Mouse (Mus musculus) intestine, embryonic 14.5 days (tissue): ENCODE results near the gene Zc3h8. TPM values are rescaled to one million over a fixed set of nuclear protein-coding genes. Genes with fewer than 3 reads are reported as not detected.
A peak's percentile ranks its signal among the peaks of the same experiment; 100 is the strongest.

ENCODE experiments used
- ATAC-seq: fragments of 200-750 bp; cut with Nextera tagmentation; replicated peaks from 2 replicates; pipeline ENCODE4 v1.8.0; 2017; ENCODE audit warnings: low read depth, moderate number of reproducible peaks, moderate TSS enrichment, moderate library complexity; ENCODE audit not compliant: low FRiP score, low TSS enrichment
- DNase-seq: peaks from one replicate; pipeline ENCODE4 v3.0.0-alpha.2; 2018; ENCODE audit warnings: low spot score
- H3K27ac ChIP-seq: fragments of 300-500 bp; sonication (generic); 2 replicates; pipeline ENCODE4 v1.5.1; 2014; ENCODE audit warnings: low read depth, mild to moderate bottlenecking, control low read depth
- H3K27me3 ChIP-seq: fragments of 300-500 bp; sonication (generic); replicated peaks from 2 replicates; pipeline ENCODE4 v1.6.1; 2014; ENCODE audit warnings: low read length, control low read depth; ENCODE audit not compliant: control insufficient read depth, insufficient read depth
- H3K36me3 ChIP-seq: fragments of 300-500 bp; sonication (generic); 2 replicates; pipeline ENCODE4 v1.6.1; 2014; ENCODE audit warnings: low read length, control low read depth; ENCODE audit not compliant: control insufficient read depth, insufficient read depth
- H3K4me1 ChIP-seq: fragments of 300-500 bp; sonication (generic); replicated peaks from 2 replicates; pipeline ENCODE4 v1.6.1; 2014; ENCODE audit warnings: low read length, control low read depth, mixed read lengths; ENCODE audit not compliant: control insufficient read depth, insufficient read depth
- H3K4me2 ChIP-seq: fragments of 300-500 bp; sonication (generic); 2 replicates; pipeline ENCODE4 v1.6.1; 2014; ENCODE audit warnings: low read length
- H3K4me3 ChIP-seq: fragments of 300-500 bp; sonication (generic); 2 replicates; pipeline ENCODE4 v1.5.1; 2014; ENCODE audit warnings: low read depth, low read length, control low read depth, mixed read lengths
- H3K9ac ChIP-seq: fragments of 300-500 bp; sonication (generic); 2 replicates; pipeline ENCODE4 v1.6.1; 2014; ENCODE audit warnings: mild to moderate bottlenecking, low read length
- H3K9me3 ChIP-seq: fragments of 300-500 bp; sonication (generic); 2 replicates; pipeline ENCODE4 v1.6.1; 2016; ENCODE audit warnings: low read length, control low read depth; ENCODE audit not compliant: control insufficient read depth
- WGBS: fragments of 180-500 bp; shearing (Covaris S2); extraction: QIAGEN DNeasy Blood & Tissue Kit; methylation state at CpG from one replicate; pipeline ENCODE4 v1.1.7; 2014; 5-methylcytosine and 5-hydroxymethylcytosine counted together
- polyA plus RNA-seq: library from polyadenylated mRNA; unstranded; fragments of >200 nt; fragmentation: Nextera tagmentation; extraction: Ambion mirVana; gene quantifications from 2 replicates; pipeline ENCODE4 v1.2.1, GENCODE M21; 2014

Zc3h8 gene
- 10.2 and 11.5 TPM in 2 replicates for polyA plus RNA-seq

DNA sequence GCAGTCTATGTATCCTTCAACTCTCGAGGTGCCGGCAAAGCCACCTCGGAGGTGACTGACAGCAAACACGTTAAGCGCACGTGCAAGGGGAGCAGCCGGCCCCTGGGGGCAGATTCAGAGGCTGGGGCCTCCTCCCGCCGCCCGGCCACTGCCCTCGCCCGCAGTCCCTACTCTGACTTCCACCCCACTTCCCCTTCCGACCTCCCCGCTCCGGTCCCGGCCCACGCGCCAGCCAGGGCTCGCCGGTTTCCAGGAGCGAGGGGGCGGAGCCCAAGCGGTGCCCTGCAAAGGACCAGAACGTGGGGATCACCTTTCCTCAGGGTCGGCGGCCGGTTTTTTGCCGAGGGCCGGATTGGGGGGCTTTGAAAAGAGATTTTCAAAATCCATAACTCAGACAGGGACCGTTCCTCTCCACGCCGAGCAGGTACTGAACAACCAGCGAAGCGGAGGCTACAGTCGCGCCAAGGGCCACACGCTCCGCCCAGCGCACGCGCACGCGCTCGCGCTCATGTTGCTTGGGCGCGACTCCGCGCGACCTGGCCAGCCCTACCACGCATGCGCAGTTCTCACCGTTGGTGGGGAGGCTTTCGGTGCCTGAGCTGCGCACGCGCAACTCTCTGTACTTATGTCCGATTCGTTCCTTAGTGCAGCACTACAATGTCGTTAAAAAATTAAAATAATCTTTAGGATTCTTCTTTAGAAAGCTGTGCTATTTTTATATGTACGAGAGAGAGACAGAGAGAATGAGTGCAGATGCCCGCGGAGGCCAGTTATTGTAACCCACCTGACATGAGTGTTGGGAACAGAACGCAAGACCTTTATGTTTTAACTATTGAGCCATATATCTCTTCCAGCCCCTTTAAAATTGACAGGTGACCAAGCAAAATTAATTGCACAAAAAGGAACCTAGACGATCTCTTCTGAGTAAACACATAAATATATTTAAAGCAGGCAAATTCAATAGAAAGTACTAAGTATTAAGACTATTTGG lies at the start of gene Zc3h8:
Gene Zc3h8, minus strand, starts transcription at position 540 of the 991 bp plus-strand sequence.
- H3K4me2 ChIP-seq = peak within 1 kb of the TSS; percentile 75
- ATAC-seq (peak; percentile 95), DNase-seq (peak; percentile 98)
- peak within 1 kb of the TSS; percentile 71 for H3K9ac ChIP-seq
- H3K9me3 ChIP-seq = no peaks in the 10 kb centered on the region
- H3K27ac ChIP-seq = peak within 1 kb of the TSS; percentile 83
- H3K27me3 ChIP-seq = no peaks in the 10 kb centered on the region
- H3K4me1 ChIP-seq = no peaks in the 10 kb centered on the region; the same call in 1 of the 2 replicates
- H3K4me3 ChIP-seq = peak within 1 kb of the TSS; percentile 79
- WGBS = 2% methylated on average over 65 of the region's 65 CpGs
- peaks cover 5% of the 10 kb centered on the region for H3K36me3 ChIP-seq

DNA sequence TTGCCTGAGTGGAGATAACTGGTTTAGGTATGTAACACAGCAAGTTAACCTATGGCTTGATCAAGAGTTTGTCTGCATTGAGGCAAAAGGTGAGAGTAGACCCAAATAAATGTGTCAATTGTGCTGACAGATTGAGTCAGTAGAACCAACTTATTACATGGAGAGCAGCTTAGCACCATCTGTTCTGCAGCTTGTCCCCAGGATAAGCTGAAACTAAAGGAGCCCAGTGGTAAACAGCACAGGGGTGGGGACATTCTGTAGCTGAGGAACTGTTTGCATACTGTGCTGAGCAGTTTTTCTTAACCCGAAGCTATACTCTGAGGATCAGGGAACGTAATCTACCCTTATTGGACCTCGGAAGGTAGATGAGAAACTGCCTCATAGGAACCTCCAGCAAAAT lies 40.9 kb upstream of the Zc3h8 start:
- Histone ChIP-seq H3K4me3 (no peak overlapping the region), H3K9ac (no peak overlapping the region), H3K4me1 (no peaks in the 10 kb centered on the region), H3K27ac (no peak overlapping the region), H3K4me2 (no peak overlapping the region), H3K9me3 (no peaks in the 10 kb centered on the region), H3K36me3 (no peaks in the 10 kb centered on the region), H3K27me3 (no peaks in the 10 kb centered on the region)
- ATAC-seq (no peak), DNase-seq (no peak)
- WGBS = 82% methylated on average over 3 of the region's 3 CpGs

DNA sequence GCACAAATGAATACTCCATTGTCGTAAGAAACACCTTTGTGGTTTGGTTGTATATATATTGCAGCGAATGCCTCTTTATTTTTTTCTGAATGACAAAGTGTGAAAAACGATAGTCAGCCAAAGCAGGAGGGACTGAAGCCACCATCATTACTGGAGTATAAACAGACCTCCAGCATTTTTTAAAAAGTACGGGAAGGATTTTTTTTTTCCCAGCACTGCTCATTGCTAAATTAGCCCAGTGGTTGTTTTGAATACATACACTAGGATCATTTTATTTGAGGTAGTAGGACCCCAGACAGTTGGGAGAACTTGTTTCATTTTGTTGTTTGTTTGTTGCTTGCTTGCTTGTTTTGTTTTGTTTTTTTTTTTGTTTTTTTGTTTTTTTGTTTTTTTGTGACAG lies 31.7 kb upstream of the Zc3h8 start:
- Histone ChIP-seq H3K9me3 (no peaks in the 10 kb centered on the region), H3K4me3 (no peak overlapping the region), H3K27ac (no peak overlapping the region), H3K27me3 (no peaks in the 10 kb centered on the region), H3K9ac (no peak overlapping the region), H3K36me3 (no peaks in the 10 kb centered on the region), H3K4me1 (no peaks in the 10 kb centered on the region), H3K4me2 (no peak overlapping the region)
- no peak for ATAC-seq
- WGBS = 54% methylated on average over 4 of the region's 4 CpGs
- no peak for DNase-seq

DNA sequence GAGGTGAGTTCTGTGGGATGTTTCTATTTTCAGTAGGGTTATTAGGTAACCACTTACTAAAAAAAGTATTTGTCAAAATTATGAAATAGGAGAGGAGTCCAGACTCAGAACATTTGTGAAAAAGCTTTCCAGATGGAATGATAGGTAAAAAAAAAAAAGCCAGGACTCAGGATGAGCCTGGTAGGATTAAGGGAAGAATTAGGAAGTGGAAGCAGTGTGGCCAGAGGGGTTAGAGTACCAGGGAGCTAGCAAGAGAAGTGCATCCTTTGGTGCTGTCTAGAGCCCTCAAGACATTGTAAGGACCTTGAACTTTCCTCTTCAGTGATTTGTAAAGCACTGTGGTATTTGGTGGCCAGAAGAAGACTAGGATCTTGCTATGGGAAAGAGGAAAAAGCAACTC lies 28.4 kb upstream of the Zc3h8 start:
- no peak overlapping the region for H3K9ac ChIP-seq
- ATAC-seq (no peak), DNase-seq (no peak)
- H3K9me3 ChIP-seq = no peaks in the 10 kb centered on the region
- H3K27me3 ChIP-seq = no peaks in the 10 kb centered on the region
- no peaks in the 10 kb centered on the region for H3K4me1 ChIP-seq
- H3K27ac ChIP-seq = no peak overlapping the region
- no peaks in the 10 kb centered on the region for H3K36me3 ChIP-seq
- no peak overlapping the region for H3K4me2 ChIP-seq
- H3K4me3 ChIP-seq = no peak overlapping the region

DNA sequence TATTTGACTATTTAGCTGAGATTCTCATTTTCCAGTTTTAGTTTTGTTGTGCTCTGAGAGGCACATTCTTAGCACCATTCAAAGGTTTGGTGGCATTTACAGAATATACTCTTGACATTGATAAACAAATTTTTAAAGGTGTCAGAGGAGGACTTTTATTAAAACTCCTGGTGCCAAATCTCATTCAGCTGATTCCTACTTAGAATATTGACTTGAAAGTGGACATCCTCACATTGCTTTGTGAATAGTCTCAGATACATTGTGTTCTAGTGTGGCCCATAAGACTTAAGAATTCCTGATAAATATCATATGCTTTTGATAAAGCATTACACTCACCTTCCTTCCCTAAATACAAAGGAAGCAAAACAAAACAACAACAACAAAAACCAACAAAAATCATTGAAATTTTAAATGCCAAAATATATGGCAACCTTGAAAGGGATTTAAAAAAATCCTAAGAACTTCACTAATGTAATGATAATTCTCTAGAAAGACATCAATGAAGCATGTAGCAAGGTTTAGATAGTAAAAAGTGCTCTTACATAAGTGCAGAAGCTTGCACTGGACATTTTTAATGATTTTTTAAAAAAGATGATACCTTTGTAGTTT lies 24.7 kb upstream of the Zc3h8 start:
- Histone ChIP-seq H3K27ac (peak overlapping the region; percentile 100; the same call in 1 of the 2 replicates), H3K4me1 (peaks cover 7% of the 10 kb centered on the region), H3K4me2 (peak overlapping the region; percentile 60), H3K4me3 (peak overlapping the region; percentile 81), H3K9me3 (no peaks in the 10 kb centered on the region), H3K9ac (peak overlapping the region; percentile 99), H3K27me3 (no peaks in the 10 kb centered on the region), H3K36me3 (no peaks in the 10 kb centered on the region)
- no peak for DNase-seq
- ATAC-seq = no peak

DNA sequence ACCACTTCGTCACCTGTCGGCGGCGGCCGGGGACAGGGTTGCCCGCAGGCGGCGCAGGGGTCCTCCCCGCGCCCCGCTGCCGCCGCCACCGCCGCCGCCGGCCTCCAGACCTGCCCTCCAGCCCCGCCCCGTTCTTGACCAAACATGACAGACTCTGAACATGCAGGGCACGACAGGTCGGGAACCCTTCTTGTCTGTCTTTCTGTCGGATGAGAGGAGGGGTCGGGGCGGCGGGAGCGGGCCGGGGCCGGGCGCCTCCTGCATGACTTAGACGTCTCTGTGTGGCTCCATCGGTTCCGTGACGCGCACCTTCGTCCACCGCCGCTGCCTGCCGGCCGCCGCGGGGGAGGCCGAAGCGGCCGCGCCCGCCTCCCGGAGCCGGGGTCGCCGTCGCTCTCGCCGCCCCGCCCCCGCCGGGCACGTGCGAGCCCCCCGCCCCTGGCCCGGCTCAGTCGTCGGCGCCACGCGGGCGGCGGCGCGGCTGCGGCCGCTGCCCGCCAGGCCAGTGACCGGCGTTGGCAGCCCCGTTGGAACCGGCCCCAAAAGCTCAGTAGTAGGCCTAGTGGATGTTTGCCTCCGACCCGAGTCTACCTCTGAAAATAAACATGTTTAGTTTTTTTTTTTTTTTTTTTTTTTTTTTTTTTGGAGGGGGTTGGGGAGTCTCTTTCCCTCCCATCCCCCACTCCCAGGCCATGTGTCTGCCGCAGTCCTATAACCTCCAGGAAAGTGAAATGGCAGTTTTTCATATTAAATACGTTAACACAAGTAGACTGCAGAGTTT lies 24.0 kb upstream of the Zc3h8 start, which contains the start of gene Gm10762:
Gene Gm10762, minus strand, starts transcription at position 65 of the 781 bp plus-strand sequence.
- Histone ChIP-seq H3K4me3 (peak within 1 kb of the TSS; percentile 81), H3K9me3 (no peaks in the 10 kb centered on the region), H3K36me3 (no peaks in the 10 kb centered on the region), H3K9ac (peak within 1 kb of the TSS; percentile 99), H3K27ac (peak within 1 kb of the TSS; percentile 100), H3K4me1 (peaks cover 7% of the 10 kb centered on the region), H3K4me2 (peak within 1 kb of the TSS; percentile 60), H3K27me3 (no peaks in the 10 kb centered on the region)
- ATAC-seq (peak; percentile 81), DNase-seq (peak; percentile 92)
- under 1% methylated on average over 66 of the region's 80 CpGs for WGBS

DNA sequence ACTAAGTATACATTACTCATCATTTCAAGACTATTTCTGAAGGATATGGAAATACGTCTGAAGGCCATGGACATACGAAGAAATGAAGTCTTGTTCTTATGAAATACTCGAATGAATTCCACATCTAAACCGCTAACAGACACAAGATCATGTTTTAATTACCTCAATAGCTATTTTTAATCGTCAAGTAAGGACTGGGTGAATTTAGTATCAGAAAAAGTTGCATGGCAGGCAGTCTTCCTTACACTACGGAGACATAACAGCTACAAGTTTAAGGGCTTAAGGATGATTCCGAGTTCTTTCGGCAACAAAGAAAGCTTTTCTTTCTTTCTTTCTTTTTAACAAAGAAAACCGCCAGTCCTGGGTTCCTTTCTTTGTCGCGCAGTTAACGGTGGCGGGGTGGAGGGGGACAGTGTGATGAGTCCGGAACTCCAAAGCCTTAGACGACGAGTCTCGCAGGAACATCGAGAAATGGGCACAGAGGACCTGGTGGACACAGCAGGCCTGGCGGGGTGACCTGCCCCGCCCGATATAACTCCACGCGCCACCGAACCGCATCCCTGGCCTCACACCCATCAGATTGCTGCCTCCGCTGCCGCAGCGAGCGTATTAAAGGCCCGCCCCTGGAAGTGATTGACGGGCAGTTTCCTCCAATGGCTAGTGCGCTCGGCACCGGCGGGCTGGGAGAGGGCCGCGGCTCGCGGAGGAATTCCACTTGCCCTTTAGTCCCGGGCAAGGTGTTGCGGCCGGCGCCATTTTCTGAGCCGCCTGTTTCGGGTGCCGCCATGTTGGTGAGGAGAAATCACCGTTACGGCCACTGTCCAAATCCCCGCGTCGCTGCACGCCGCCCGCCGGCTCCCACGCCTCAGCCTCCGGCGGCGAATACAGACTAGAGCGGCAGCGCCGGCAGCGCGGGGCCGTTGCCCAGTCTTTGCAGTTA lies 23.0 kb upstream of the Zc3h8 start, which contains the start of gene Zc3h6:
Gene Zc3h6, plus strand, starts transcription at position 762 of the 940 bp plus-strand sequence.
- no peaks in the 10 kb centered on the region for H3K9me3 ChIP-seq
- peaks cover 7% of the 10 kb centered on the region for H3K4me1 ChIP-seq
- H3K27ac ChIP-seq = peak within 1 kb of the TSS; percentile 100
- peak; percentile 100 for DNase-seq
- peak within 1 kb of the TSS; percentile 99 for H3K9ac ChIP-seq
- H3K4me2 ChIP-seq = peak within 1 kb of the TSS; percentile 60
- H3K4me3 ChIP-seq = peak within 1 kb of the TSS; percentile 81
- no peaks in the 10 kb centered on the region for H3K36me3 ChIP-seq
- no peaks in the 10 kb centered on the region for H3K27me3 ChIP-seq
- peak; percentile 98 for ATAC-seq
- WGBS = 1% methylated on average over 65 of the region's 65 CpGs
